Comparison of ENCODE assay signal across 18 mouse cellular contexts in genomic region chr1:135723016-135723415, GRCm38 (mm10). TPM values are rescaled to one million over a fixed set of nuclear protein-coding genes. Genes with fewer than 3 reads are reported as not detected.
"Had no signal": no experiment of that assay in that cellular context is flagged by ENCODE, and none has a peak within 500 bp of the region (broad histone marks: within the 10 kb centered on the region; RNA-seq: fewer than 3 reads in every experiment).

No protein-coding gene starts in this region.

- H3K4me2 ChIP-seq: limb, embryonic 12.5 days; midbrain, embryonic 11.5 days; midbrain, embryonic 15.5 days; neural tube, embryonic 13.5 days had no signal

- H3K9me3 ChIP-seq: limb, embryonic 12.5 days; megakaryocyte, embryonic 14.5 days; midbrain, embryonic 15.5 days; neural tube, embryonic 13.5 days had no signal

- H3K4me3 ChIP-seq: limb, embryonic 12.5 days; megakaryocyte, embryonic 14.5 days; midbrain, embryonic 15.5 days; neural tube, embryonic 13.5 days had no signal

- H3K27ac ChIP-seq: limb, embryonic 12.5 days; macrophage; midbrain, embryonic 15.5 days; neural tube, embryonic 13.5 days had no signal

- H3K9ac ChIP-seq: limb, embryonic 12.5 days; midbrain, embryonic 15.5 days; neural tube, embryonic 13.5 days had no signal

- DNase-seq: kidney, adult 18-20 months; kidney, postnatal 36 days; layer of hippocampus, adult 9-11 months; layer of hippocampus, postnatal 36 days; lung, adult 2 months; lung, postnatal 10 days; retina, postnatal 1 day; right cerebral cortex, postnatal 4 days; spleen, adult 18-20 months; thymus, adult 18-20 months; thymus, postnatal 36 days had no signal

- H3K36me3 ChIP-seq: limb, embryonic 12.5 days; midbrain, embryonic 15.5 days; neural tube, embryonic 13.5 days had no signal

- H3K27me3 ChIP-seq: limb, embryonic 12.5 days; megakaryocyte, embryonic 14.5 days; midbrain, embryonic 15.5 days; neural tube, embryonic 13.5 days had no signal

- ATAC-seq: midbrain, embryonic 15.5 days had no signal

RNA-seq across cellular contexts. Expression of gene Tnni1, which starts 56.2 kb away (rescaled TPM):
- polyA plus RNA-seq: liver, adult 2 months; macrophage had no signal
